Mouse (Mus musculus) kidney, adult 2 months (tissue): ENCODE measurements around the gene Ahcyl2. TPM values are rescaled to one million over a fixed set of nuclear protein-coding genes. Genes with fewer than 3 reads are reported as not detected.

Experiments used
- DNase-seq: peaks from one replicate; pipeline ENCODE4 v3.0.0; 2021
- H3K27ac ChIP-seq: fragments of 200-500 bp; 2 replicates; pipeline ENCODE4 v1.5.1; 2012; ENCODE audit warnings: low read depth, low read length, control low read depth, inconsistent platforms; ENCODE audit not compliant: insufficient read depth
- H3K27me3 ChIP-seq: fragments of 200-500 bp; replicated peaks from 2 replicates; pipeline ENCODE4 v1.6.1; 2012; ENCODE audit warnings: mild to moderate bottlenecking, moderate library complexity, low read length, inconsistent platforms; ENCODE audit not compliant: control insufficient read depth, insufficient read depth
- H3K36me3 ChIP-seq: fragments of 200-500 bp; 2 replicates; pipeline ENCODE4 v1.6.1; 2012; ENCODE audit warnings: mild to moderate bottlenecking, moderate library complexity, low read length, inconsistent platforms; ENCODE audit not compliant: control insufficient read depth, insufficient read depth
- H3K4me1 ChIP-seq: fragments of 200-500 bp; 2 replicates; pipeline ENCODE4 v1.6.1; 2011; ENCODE audit warnings: low read length; ENCODE audit not compliant: control insufficient read depth, insufficient read depth
- H3K4me3 ChIP-seq: fragments of 200-500 bp; 2 replicates; pipeline ENCODE4 v1.5.1; 2011; ENCODE audit warnings: mild to moderate bottlenecking, low read depth, low read length, control low read depth; ENCODE audit not compliant: insufficient read depth
- CTCF ChIP-seq: fragments of 200-500 bp; conservative IDR thresholded peaks from 2 replicates; pipeline ENCODE4 v1.5.1; 2011; ENCODE audit warnings: low read depth, mild to moderate bottlenecking, control low read depth, low read length, moderate library complexity, mixed read lengths; ENCODE audit not compliant: insufficient read depth, insufficient read length
- POLR2A ChIP-seq: fragments of 200-500 bp; IDR thresholded peaks from one replicate; pipeline ENCODE4 v1.6.1; 2011; ENCODE audit warnings: low read depth, low read length, control low read depth
- WGBS: fragments of 180-500 bp; shearing (Covaris S2); methylation state at CpG from one replicate; pipeline ENCODE4 v1.1.7; 2018; 5-methylcytosine and 5-hydroxymethylcytosine counted together
- polyA plus RNA-seq: library from polyadenylated mRNA; depleted of rRNA; stranded (reverse); fragments of >200 nt; gene quantifications from 2 replicates; pipeline ENCODE4 v1.2.3, GENCODE M21; 2012

Ahcyl2 gene
- polyA plus RNA-seq, 1 experiment, result 122 TPM

- WGBS, result 77% methylated on average over 5 of the region's 5 CpGs
- H3K27ac ChIP-seq, result peak overlapping the region; percentile 91
Measured at GRCm38 (mm10) chr6:29827291-29828242, 59.8 kb downstream of the Ahcyl2 start.

DNA sequence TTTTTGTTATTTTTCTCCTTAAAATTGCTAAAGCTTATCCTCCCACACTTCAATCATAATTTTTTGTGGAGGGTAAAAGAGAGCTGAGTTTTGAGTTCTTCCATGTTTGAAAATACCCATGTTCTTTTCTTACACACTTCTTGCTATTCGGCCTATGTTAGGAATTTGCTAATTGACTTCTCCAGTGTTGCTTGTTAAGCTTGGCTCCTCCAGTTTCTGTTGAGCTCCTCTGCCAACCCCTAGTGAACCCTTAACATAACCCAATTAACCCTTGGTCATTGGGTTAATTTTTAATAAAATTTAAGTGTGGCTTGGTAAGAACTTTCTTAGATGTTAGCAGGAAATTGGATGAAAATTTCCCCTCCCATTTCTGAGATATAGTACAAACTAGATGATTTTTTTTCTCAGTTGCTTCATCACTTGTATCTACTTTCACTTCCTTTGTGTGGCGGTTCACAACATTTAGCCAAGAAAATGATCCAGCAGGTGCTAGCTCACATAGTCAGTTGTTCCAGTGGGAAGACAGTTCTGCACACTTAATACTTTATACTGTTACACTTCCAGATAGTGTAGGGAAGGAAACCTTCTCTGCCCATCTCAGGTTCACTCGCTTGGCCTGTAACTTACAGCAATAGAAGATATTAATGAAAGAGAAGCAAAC is 60.9 kb downstream of the Ahcyl2 start:
- Histone ChIP-seq H3K4me3 (no peak overlapping the region), H3K27me3 (no peaks in the 10 kb centered on the region), H3K4me1 (peaks cover 46% of the 10 kb centered on the region), H3K27ac (peak overlapping the region; percentile 91), H3K36me3 (no peaks in the 10 kb centered on the region)
- peak; percentile 84 for DNase-seq
- WGBS, result 33% methylated on average over 3 of the region's 3 CpGs
- TF ChIP-seq POLR2A, result no peak
- no peak for TF ChIP-seq CTCF

More at GRCm38 (mm10) chr6:29827291-29828242, 59.8 kb downstream of the Ahcyl2 start:
- Histone ChIP-seq H3K27me3 (no peaks in the 10 kb centered on the region), H3K4me3 (no peak overlapping the region), H3K4me1 (peaks cover 42% of the 10 kb centered on the region), H3K36me3 (no peaks in the 10 kb centered on the region)
- TF ChIP-seq POLR2A, result no peak
- no peak for TF ChIP-seq CTCF
- no peak for DNase-seq

- no peaks in the 10 kb centered on the region; the same call in 1 of the 2 replicates for H3K36me3 ChIP-seq
Measured at GRCm38 (mm10) chr6:29832356-29832755, 64.5 kb downstream of the Ahcyl2 start.

DNA sequence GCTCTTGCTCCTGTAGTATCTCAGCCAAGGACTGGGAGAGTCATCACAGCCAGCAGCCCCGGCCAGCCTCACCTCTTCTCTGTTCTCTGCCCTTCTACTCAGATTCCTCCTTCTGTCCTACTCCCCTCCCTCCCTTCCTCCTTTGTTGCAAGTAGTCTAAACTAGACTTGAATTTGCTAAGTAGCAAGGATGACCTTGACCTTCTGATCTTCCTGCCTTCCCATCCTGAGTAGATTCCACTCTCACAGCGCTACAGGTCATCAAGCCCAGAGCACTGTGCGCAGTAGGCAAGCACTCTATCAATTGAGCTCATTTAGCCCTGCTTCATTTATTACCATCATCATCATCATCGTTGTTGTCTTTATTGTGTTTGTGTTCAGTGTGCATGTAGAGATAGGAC is 65.3 kb downstream of the Ahcyl2 start:
- H3K36me3 ChIP-seq, result no peaks in the 10 kb centered on the region; the same call in 1 of the 2 replicates
- DNase-seq, result peak; percentile 44
- 58% methylated on average over 4 of the region's 4 CpGs for WGBS
- H3K4me1 ChIP-seq, result peaks cover 25% of the 10 kb centered on the region
- no peaks in the 10 kb centered on the region for H3K27me3 ChIP-seq
- H3K27ac ChIP-seq, result peak overlapping the region; percentile 91
- TF ChIP-seq POLR2A, result no peak
- TF ChIP-seq CTCF, result no peak
- no peak overlapping the region for H3K4me3 ChIP-seq

More at GRCm38 (mm10) chr6:29832356-29832755, 64.5 kb downstream of the Ahcyl2 start:
- WGBS, result 64% methylated on average over 4 of the region's 4 CpGs
- peak overlapping the region; percentile 91 for H3K27ac ChIP-seq
- H3K27me3 ChIP-seq, result no peaks in the 10 kb centered on the region
- H3K4me3 ChIP-seq, result no peak overlapping the region
- DNase-seq, result peak; percentile 65
- H3K4me1 ChIP-seq, result peaks cover 29% of the 10 kb centered on the region
- TF ChIP-seq CTCF (no peak), POLR2A (no peak)

DNA sequence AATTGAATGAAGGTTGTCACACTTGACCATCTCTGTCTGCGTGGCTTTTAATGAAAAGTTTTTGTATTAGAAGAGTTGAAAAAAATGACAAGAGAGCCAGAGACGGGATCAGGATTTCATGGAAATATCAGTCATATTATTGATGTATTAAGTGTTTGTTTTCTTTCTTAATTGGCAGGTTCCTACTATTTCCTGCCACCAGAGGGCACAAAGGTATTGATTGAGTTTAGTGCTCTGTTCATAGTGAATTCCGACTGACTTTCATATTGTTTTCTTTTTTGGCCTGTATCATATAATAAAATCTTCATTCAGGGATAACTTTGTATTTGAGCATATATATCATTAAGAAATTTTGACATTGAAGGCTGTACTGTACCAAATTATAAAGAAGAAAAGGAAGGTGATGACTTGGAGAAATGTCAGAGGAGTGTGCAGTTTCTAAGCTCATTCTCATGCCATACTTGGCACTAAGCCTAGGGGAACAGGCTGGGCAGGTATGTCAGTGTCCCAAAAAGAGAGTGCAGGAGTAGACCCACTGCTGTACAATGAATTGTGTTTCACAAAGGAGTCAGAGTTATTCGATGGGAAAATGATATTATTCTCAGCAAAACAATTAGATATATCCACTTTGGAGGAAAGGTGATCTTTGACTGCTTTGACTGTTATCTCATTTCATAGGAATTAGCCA is 65.9 kb downstream of the Ahcyl2 start:
- peaks cover 25% of the 10 kb centered on the region for H3K4me1 ChIP-seq
- peak; percentile 64 for DNase-seq
- H3K36me3 ChIP-seq, result no peaks in the 10 kb centered on the region; the same call in 1 of the 2 replicates
- H3K27me3 ChIP-seq, result no peaks in the 10 kb centered on the region
- H3K4me3 ChIP-seq, result no peak overlapping the region
- no peak overlapping the region for H3K27ac ChIP-seq
- no peak for TF ChIP-seq CTCF
- no peak for TF ChIP-seq POLR2A
- WGBS, result 52% methylated on average over 4 of the region's 4 CpGs

- Histone ChIP-seq H3K36me3 (no peaks in the 10 kb centered on the region; the same call in 1 of the 2 replicates), H3K27me3 (no peaks in the 10 kb centered on the region), H3K27ac (no peak overlapping the region), H3K4me3 (no peak overlapping the region), H3K4me1 (peaks cover 18% of the 10 kb centered on the region)
- DNase-seq, result no peak
- 88% methylated on average over 3 of the region's 3 CpGs for WGBS
- no peak for TF ChIP-seq CTCF
- no peak for TF ChIP-seq POLR2A
Measured at GRCm38 (mm10) chr6:29835543-29836177, 67.8 kb downstream of the Ahcyl2 start.
